Mouse (Mus musculus): ENCODE data around the gene Atp6v0d1.
A peak's percentile ranks its signal among the peaks of the same experiment; 100 is the strongest.

Gene Atp6v0d1

GRCm38 (mm10) chr8:105506977-105507376 is 58.9 kb downstream of the Atp6v0d1 start:
- DNase-seq (ENCODE audit: low read depth, low spot score), result no peak

- no peak for DNase-seq (ENCODE audit: low read depth, low spot score)
These were observed 61.2 kb downstream of the Atp6v0d1 start for GRCm38 (mm10) chr8:105504617-105505016.

GRCm38 (mm10) chr8:105499787-105500186 is 66.1 kb downstream of the Atp6v0d1 start:
- DNase-seq (ENCODE audit: low read depth, low spot score), result no peak

GRCm38 (mm10) chr8:105496439-105497180 is 69.2 kb downstream of the Atp6v0d1 start, which contains the start of gene Zdhhc1:
Gene Zdhhc1 (minus strand): TSS chr8:105496902.
- DNase-seq (ENCODE audit: low read depth, low spot score), result peak; percentile 85

- no peak for DNase-seq (ENCODE audit: low read depth, low spot score)
These were observed 70.2 kb downstream of the Atp6v0d1 start for GRCm38 (mm10) chr8:105495350-105496302.

- no peak for DNase-seq (ENCODE audit: low read depth, low spot score)
These were observed 71.3 kb downstream of the Atp6v0d1 start for GRCm38 (mm10) chr8:105494566-105494965.

GRCm38 (mm10) chr8:105493495-105493894 is 72.4 kb downstream of the Atp6v0d1 start:
- no peak for DNase-seq (ENCODE audit: low read depth, low spot score)

GRCm38 (mm10) chr8:105489281-105489680 is 76.6 kb downstream of the Atp6v0d1 start:
- DNase-seq (ENCODE audit: low read depth, low spot score), result no peak

GRCm38 (mm10) chr8:105488082-105488481 is 77.8 kb downstream of the Atp6v0d1 start:
- DNase-seq (ENCODE audit: low read depth, low spot score), result no peak

GRCm38 (mm10) chr8:105484392-105484791 is 81.5 kb downstream of the Atp6v0d1 start:
- peak; percentile 52 for DNase-seq (ENCODE audit: low read depth, low spot score)

GRCm38 (mm10) chr8:105484030-105484368 is 81.8 kb downstream of the Atp6v0d1 start:
- DNase-seq (ENCODE audit: low read depth, low spot score), result no peak

- DNase-seq (ENCODE audit: low read depth, low spot score), result peak; percentile 62
These were observed 82.4 kb downstream of the Atp6v0d1 start for GRCm38 (mm10) chr8:105483212-105484029.

GRCm38 (mm10) chr8:105482123-105482522 is 83.7 kb downstream of the Atp6v0d1 start:
- DNase-seq (ENCODE audit: low read depth, low spot score), result peak; percentile 35

- DNase-seq (ENCODE audit: low read depth, low spot score), result peak; percentile 94
These were observed 84.4 kb downstream of the Atp6v0d1 start for GRCm38 (mm10) chr8:105481453-105481852.

- peak; percentile 89 for DNase-seq (ENCODE audit: low read depth, low spot score)
These were observed 84.8 kb downstream of the Atp6v0d1 start for GRCm38 (mm10) chr8:105481013-105481412.

GRCm38 (mm10) chr8:105477792-105478191 is 88.1 kb downstream of the Atp6v0d1 start:
- DNase-seq (ENCODE audit: low read depth, low spot score), result no peak

- peak; percentile 78 for DNase-seq (ENCODE audit: low read depth, low spot score)
These were observed 89.0 kb downstream of the Atp6v0d1 start for GRCm38 (mm10) chr8:105476628-105477413.

- no peak for DNase-seq (ENCODE audit: low read depth, low spot score)
These were observed 89.7 kb downstream of the Atp6v0d1 start for GRCm38 (mm10) chr8:105476161-105476560.

- no peak for DNase-seq (ENCODE audit: low read depth, low spot score)
These were observed 90.1 kb downstream of the Atp6v0d1 start for GRCm38 (mm10) chr8:105475742-105476141.

- DNase-seq (ENCODE audit: low read depth, low spot score), result no peak
These were observed 90.6 kb downstream of the Atp6v0d1 start for GRCm38 (mm10) chr8:105475254-105475653.

- DNase-seq (ENCODE audit: low read depth, low spot score), result no peak
These were observed 91.2 kb downstream of the Atp6v0d1 start for GRCm38 (mm10) chr8:105474680-105475079.
